ENCODE assay signal across 29 mouse cellular contexts in genomic region chr4:141816267-141816666, GRCm38 (mm10). TPM values are rescaled to one million over a fixed set of nuclear protein-coding genes. Genes with fewer than 3 reads are reported as not detected.
A peak's percentile ranks its signal among the peaks of the same experiment; 100 is the strongest.
DNase-seq lines count a peak whose midpoint lies in the region; ATAC-seq and TF ChIP-seq lines count a peak whose summit lies in the region.
"Had no signal": no experiment of that assay in that cellular context is flagged by ENCODE, and none has a peak within 500 bp of the region (broad histone marks: within the 10 kb centered on the region; RNA-seq: fewer than 3 reads in every experiment).

No protein-coding gene starts in this region.

- TF ChIP-seq POLR2A in cerebellum, adult 2 months (IDR thresholded peaks at IDR 0.05; ENCODE audit: borderline replicate concordance, insufficient read depth, low read length): no peak

- H3K4me1 ChIP-seq in cerebellum, adult 2 months (ENCODE audit: control insufficient read depth, insufficient read depth, low read length): no peaks in the 10 kb centered on the region
- H3K4me1 ChIP-seq in hindbrain, embryonic 13.5 days (replicated peaks): peaks cover 9% of the 10 kb centered on the region
- H3K4me1 ChIP-seq in midbrain, embryonic 14.5 days (ENCODE audit: control insufficient read depth, insufficient read depth, low read length): no peaks in the 10 kb centered on the region
- H3K4me1 ChIP-seq: embryonic facial prominence, embryonic 12.5 days; forebrain, embryonic 15.5 days; liver, embryonic 15.5 days; lung, embryonic 15.5 days had no signal

- H3K9ac ChIP-seq in hindbrain, embryonic 13.5 days: no peak overlapping the region
- H3K9ac ChIP-seq in midbrain, embryonic 14.5 days (replicated peaks; ENCODE audit: low read length): no peak overlapping the region
- H3K9ac ChIP-seq: embryonic facial prominence, embryonic 12.5 days; forebrain, embryonic 15.5 days; heart, embryonic 12.5 days; liver, embryonic 15.5 days; lung, embryonic 15.5 days had no signal

- no peaks in the 10 kb centered on the region for H3K9me3 ChIP-seq in hindbrain, embryonic 13.5 days
- no peaks in the 10 kb centered on the region for H3K9me3 ChIP-seq in midbrain, embryonic 14.5 days (ENCODE audit: control insufficient read depth, low read length)
- H3K9me3 ChIP-seq: embryonic facial prominence, embryonic 12.5 days; forebrain, embryonic 15.5 days; heart, embryonic 12.5 days; limb, embryonic 10.5 days; liver, embryonic 15.5 days; lung, embryonic 15.5 days had no signal

- H3K27me3 ChIP-seq in cerebellum, adult 2 months (ENCODE audit: control insufficient read depth, insufficient read depth, low read length): no peaks in the 10 kb centered on the region
- H3K27me3 ChIP-seq in hindbrain, embryonic 13.5 days: no peaks in the 10 kb centered on the region
- no peaks in the 10 kb centered on the region for H3K27me3 ChIP-seq in midbrain, embryonic 14.5 days (ENCODE audit: control insufficient read depth, insufficient read depth, low read length)
- H3K27me3 ChIP-seq: embryonic facial prominence, embryonic 12.5 days; forebrain, embryonic 15.5 days; heart, embryonic 12.5 days; liver, embryonic 15.5 days; lung, embryonic 15.5 days had no signal

- H3K4me2 ChIP-seq in hindbrain, embryonic 13.5 days: no peak overlapping the region
- H3K4me2 ChIP-seq in midbrain, embryonic 14.5 days (ENCODE audit: low read length): no peak overlapping the region
- H3K4me2 ChIP-seq: embryonic facial prominence, embryonic 12.5 days; forebrain, embryonic 15.5 days; heart, embryonic 12.5 days; liver, embryonic 15.5 days; lung, embryonic 15.5 days had no signal

- H3K4me3 ChIP-seq in cerebellum, adult 2 months (replicated peaks; ENCODE audit: insufficient read depth, low read depth, low read length): no peak overlapping the region
- no peak overlapping the region for H3K4me3 ChIP-seq in hindbrain, embryonic 13.5 days
- no peak overlapping the region for H3K4me3 ChIP-seq in midbrain, embryonic 14.5 days (replicated peaks; ENCODE audit: low read depth, low read length)
- H3K4me3 ChIP-seq: embryonic facial prominence, embryonic 12.5 days; forebrain, embryonic 15.5 days; heart, embryonic 12.5 days; left cerebral cortex, adult 2 months; limb, embryonic 10.5 days; liver, embryonic 15.5 days; lung, embryonic 15.5 days; myocyte had no signal

- WGBS in cerebellum, adult 2 months: 66% methylated on average over 7 of the region's 7 CpGs
- 76% methylated on average over 7 of the region's 7 CpGs for WGBS in hindbrain, embryonic 13.5 days
- WGBS in midbrain, embryonic 14.5 days: 65% methylated on average over 7 of the region's 7 CpGs

- ATAC-seq in hindbrain, embryonic 13.5 days (ENCODE audit: low FRiP score): no peak
- ATAC-seq in midbrain, embryonic 14.5 days (ENCODE audit: low FRiP score, low TSS enrichment): no peak
- ATAC-seq: activated CD4-positive, CD25-positive, alpha-beta regulatory T cell, adult 4 months; forebrain, embryonic 15.5 days; intestine, postnatal 0 days had no signal

- H3K36me3 ChIP-seq in hindbrain, embryonic 13.5 days: peaks cover 45% of the 10 kb centered on the region
- H3K36me3 ChIP-seq in midbrain, embryonic 14.5 days (ENCODE audit: control insufficient read depth, insufficient read depth, low read length): peaks cover 38% of the 10 kb centered on the region

- no peak for TF ChIP-seq CTCF in cerebellum, adult 2 months (IDR thresholded peaks at IDR 0.05; ENCODE audit: borderline replicate concordance, insufficient read depth, low read depth, low read length)

- H3K27ac ChIP-seq in cerebellum, adult 2 months (ENCODE audit: insufficient read depth, low read length): no peak overlapping the region
- peak overlapping the region; percentile 69 for H3K27ac ChIP-seq in hindbrain, embryonic 13.5 days
- peak overlapping the region; percentile 39; the same call in 1 of the 2 replicates for H3K27ac ChIP-seq in midbrain, embryonic 14.5 days (replicated peaks; ENCODE audit: low read depth, low read length)
- H3K27ac ChIP-seq: embryonic facial prominence, embryonic 12.5 days; forebrain, embryonic 15.5 days; left cerebral cortex, adult 2 months; limb, embryonic 10.5 days; liver, embryonic 15.5 days; lung, embryonic 15.5 days had no signal

- intact Hi-C loops in left cerebral cortex, postnatal 4 days (cut with DNase I): no loop called here
- intact Hi-C loops in left cerebral cortex, postnatal 10 days (cut with DNase I): no loop called here

- DNase-seq in cerebellum, postnatal 10 days: peak; percentile 34 to 51
- no peak for DNase-seq in cerebellum, adult 2 months
- peak; percentile 34 for DNase-seq in left cerebral cortex, postnatal 4 days
- DNase-seq in left cerebral cortex, postnatal 10 days (ENCODE audit: extremely low spot score in 1 of 2, low spot score in 2 of 2): no peak
- peak; percentile 53 for DNase-seq in midbrain, embryonic 14.5 days
- no peak for DNase-seq in right cerebral cortex, adult 18-20 months
- no peak for DNase-seq in urinary bladder, postnatal 36 days (ENCODE audit: low spot score in 2 of 2)
- DNase-seq: adrenal gland, postnatal 10 days; cerebellum, adult 9-11 months; gastrocnemius, postnatal 14 days; heart, adult 18-20 months; heart, postnatal 10 days; kidney, postnatal 4 days; liver; right cerebral cortex, postnatal 25 days; spleen, adult 18-20 months had no signal

RNA-seq across cellular contexts. Expression of gene Cela2a, which starts 9.7 kb away (rescaled TPM):
- polyA plus RNA-seq in cerebellum, adult 2 months (2012; rRNA removed): 0.13 and 0.16 TPM in 2 replicates
- total RNA-seq in left cerebral cortex, postnatal 4 days (2021): not detected
- not detected for total RNA-seq in left cerebral cortex, postnatal 10 days (2021)
- not detected in 2 replicates for polyA plus RNA-seq in hindbrain, embryonic 13.5 days (2015; fragmentation: Nextera tagmentation; extraction: Ambion mirVana)
- not detected in 2 replicates for polyA plus RNA-seq in midbrain, embryonic 14.5 days (2014; fragmentation: Nextera tagmentation; extraction: Ambion mirVana)
- total RNA-seq: adrenal gland, postnatal 10 days; gastrocnemius, postnatal 14 days; heart, adult 18-20 months; left cerebral cortex, adult 2 months; megakaryocyte-erythroid progenitor cell, adult 5-6 weeks had no signal
- polyA plus RNA-seq: embryonic facial prominence, embryonic 12.5 days; forebrain, embryonic 15.5 days; heart, embryonic 12.5 days; kidney, embryonic 14.5 days; limb, embryonic 10.5 days; lung, embryonic 15.5 days; myocyte had no signal

RNA-seq across cellular contexts. Expression of gene Casp9, which starts 22.9 kb away (rescaled TPM):
- 20.0 and 21.8 TPM in 2 replicates for polyA plus RNA-seq in cerebellum, adult 2 months (2012; rRNA removed)
- total RNA-seq in left cerebral cortex, postnatal 4 days (2021): 10 to 100 TPM; 26.9 to 29.7 TPM
- total RNA-seq in left cerebral cortex, postnatal 10 days (2021): 10 to 100 TPM; 21.7 to 27.0 TPM
- 20.2 and 21.6 TPM in 2 replicates for polyA plus RNA-seq in hindbrain, embryonic 13.5 days (2015; fragmentation: Nextera tagmentation; extraction: Ambion mirVana)
- 18.4 and 18.5 TPM in 2 replicates for polyA plus RNA-seq in midbrain, embryonic 14.5 days (2014; fragmentation: Nextera tagmentation; extraction: Ambion mirVana)

RNA-seq across cellular contexts. Expression of gene Dnajc16, which starts 25.5 kb away (rescaled TPM):
- polyA plus RNA-seq in cerebellum, adult 2 months (2012; rRNA removed): 27.3 and 28.1 TPM in 2 replicates
- total RNA-seq in left cerebral cortex, postnatal 4 days (2021): 10 to 100 TPM; 22.4 to 27.9 TPM
- total RNA-seq in left cerebral cortex, postnatal 10 days (2021): 10 to 100 TPM; 26.8 to 29.2 TPM
- polyA plus RNA-seq in hindbrain, embryonic 13.5 days (2015; fragmentation: Nextera tagmentation; extraction: Ambion mirVana): 6.5 and 6.6 TPM in 2 replicates
- polyA plus RNA-seq in midbrain, embryonic 14.5 days (2014; fragmentation: Nextera tagmentation; extraction: Ambion mirVana): 6.0 and 6.7 TPM in 2 replicates

RNA-seq across cellular contexts. Expression of gene Ctrc, which starts 29.9 kb away (rescaled TPM):
- polyA plus RNA-seq in cerebellum, adult 2 months (2012; rRNA removed): not detected in 2 replicates
- total RNA-seq in left cerebral cortex, postnatal 4 days (2021): not detected
- not detected for total RNA-seq in left cerebral cortex, postnatal 10 days (2021)
- not detected in 2 replicates for polyA plus RNA-seq in hindbrain, embryonic 13.5 days (2015; fragmentation: Nextera tagmentation; extraction: Ambion mirVana)
- not detected in 2 replicates for polyA plus RNA-seq in midbrain, embryonic 14.5 days (2014; fragmentation: Nextera tagmentation; extraction: Ambion mirVana)
- total RNA-seq: adrenal gland, postnatal 10 days; gastrocnemius, postnatal 14 days; heart, adult 18-20 months; heart, postnatal 10 days; left cerebral cortex, adult 2 months; megakaryocyte-erythroid progenitor cell, adult 5-6 weeks had no signal
- polyA plus RNA-seq: activated CD4-positive, CD25-positive, alpha-beta regulatory T cell, adult 4 months; embryonic facial prominence, embryonic 12.5 days; forebrain, embryonic 15.5 days; heart, embryonic 12.5 days; intestine, postnatal 0 days; kidney, embryonic 14.5 days; limb, embryonic 10.5 days; liver, embryonic 15.5 days; lung, embryonic 15.5 days; myocyte had no signal

RNA-seq across cellular contexts. Expression of gene Efhd2, which starts 58.5 kb away (rescaled TPM):
- polyA plus RNA-seq in cerebellum, adult 2 months (2012; rRNA removed): 141 and 152 TPM in 2 replicates
- 10 to 100 TPM; 29.5 to 31.8 TPM for total RNA-seq in left cerebral cortex, postnatal 4 days (2021)
- total RNA-seq in left cerebral cortex, postnatal 10 days (2021): 10 to 100 TPM; 51.2 to 52.5 TPM
- 68.1 and 68.6 TPM in 2 replicates for polyA plus RNA-seq in hindbrain, embryonic 13.5 days (2015; fragmentation: Nextera tagmentation; extraction: Ambion mirVana)
- 53.8 and 54.0 TPM in 2 replicates for polyA plus RNA-seq in midbrain, embryonic 14.5 days (2014; fragmentation: Nextera tagmentation; extraction: Ambion mirVana)

Comparison
In these comparisons a context has a peak if more than half of its experiments do, and no peak if none do; other contexts are left out.
1. DNase-seq: peak in cerebellum, postnatal 10 days (2 of 2), left cerebral cortex, postnatal 4 days (single experiment) and midbrain, embryonic 14.5 days (single experiment); none in cerebellum, adult 2 months (0 of 2), left cerebral cortex, postnatal 10 days (0 of 2), right cerebral cortex, adult 18-20 months (single experiment) and urinary bladder, postnatal 36 days (0 of 2).